Mouse (Mus musculus): ENCODE measurements around the gene Hoxc8. TPM values are rescaled to one million over a fixed set of nuclear protein-coding genes. Genes with fewer than 3 reads are reported as not detected.

The Hoxc8 gene
- total RNA-seq, 2 experiments from 2014 or later, result not detected

- ATAC-seq (ENCODE audit: poor library complexity, severe bottlenecking), result no peak
These were observed 42.5 kb downstream of the Hoxc8 start for GRCm38 (mm10) chr15:103032646-103033575.

GRCm38 (mm10) chr15:103034043-103034806, 43.8 kb downstream of the Hoxc8 start:
- ATAC-seq (ENCODE audit: poor library complexity, severe bottlenecking), result no peak

DNA sequence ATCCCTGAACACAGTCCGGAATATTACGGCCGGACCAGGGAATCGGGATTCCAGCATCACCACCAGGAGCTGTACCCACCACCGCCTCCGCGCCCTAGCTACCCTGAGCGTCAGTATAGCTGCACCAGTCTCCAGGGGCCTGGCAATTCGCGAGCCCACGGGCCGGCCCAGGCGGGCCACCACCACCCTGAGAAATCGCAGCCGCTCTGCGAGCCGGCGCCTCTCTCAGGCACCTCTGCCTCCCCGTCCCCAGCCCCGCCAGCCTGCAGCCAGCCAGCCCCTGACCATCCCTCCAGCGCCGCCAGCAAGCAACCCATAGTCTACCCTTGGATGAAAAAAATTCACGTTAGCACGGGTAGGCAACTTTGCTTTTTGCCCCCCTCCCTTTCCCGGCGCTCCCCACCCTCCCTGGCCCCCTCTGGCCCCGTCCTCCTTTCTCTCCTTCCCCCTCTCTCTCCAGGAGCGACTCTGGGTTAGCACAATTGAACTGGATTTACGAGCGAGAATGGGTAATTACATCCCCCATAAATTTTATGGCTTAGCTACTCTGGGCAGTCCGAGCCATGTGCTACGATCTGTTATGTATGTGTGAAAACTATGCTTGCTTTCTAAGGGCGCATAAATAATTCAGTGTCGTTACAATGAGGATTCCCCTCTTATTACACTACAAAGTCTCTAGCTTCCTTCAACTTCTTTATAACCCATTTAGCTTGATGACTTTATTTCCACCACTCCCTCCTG, 44.6 kb downstream of the Hoxc8 start:
- ATAC-seq (ENCODE audit: poor library complexity, severe bottlenecking), result no peak

GRCm38 (mm10) chr15:103035548-103035881, 45.1 kb downstream of the Hoxc8 start:
- ATAC-seq (ENCODE audit: poor library complexity, severe bottlenecking), result no peak

GRCm38 (mm10) chr15:103037579-103037978, 47.2 kb downstream of the Hoxc8 start:
- ATAC-seq (ENCODE audit: poor library complexity, severe bottlenecking), result no peak

GRCm38 (mm10) chr15:103038701-103039480, 48.5 kb downstream of the Hoxc8 start:
- ATAC-seq (ENCODE audit: poor library complexity, severe bottlenecking), result no peak

GRCm38 (mm10) chr15:103039609-103040008, 49.2 kb downstream of the Hoxc8 start:
- ATAC-seq (ENCODE audit: poor library complexity, severe bottlenecking), result no peak

GRCm38 (mm10) chr15:103040601-103041000, 50.2 kb downstream of the Hoxc8 start:
- no peak for ATAC-seq (ENCODE audit: poor library complexity, severe bottlenecking)

- no peak for ATAC-seq (ENCODE audit: poor library complexity, severe bottlenecking)
These were observed 51.2 kb downstream of the Hoxc8 start for GRCm38 (mm10) chr15:103041613-103042012.

GRCm38 (mm10) chr15:103042209-103042608, 51.8 kb downstream of the Hoxc8 start:
- ATAC-seq (ENCODE audit: poor library complexity, severe bottlenecking), result no peak

Other genes with a start within 250 kb of the Hoxc8 start
- not detected in 2 replicates for gene Hoxc13, start 69.5 kb upstream of the Hoxc8 start, total RNA-seq (2015)
- gene Hoxc13, start 69.5 kb upstream of the Hoxc8 start, total RNA-seq (2017), result not detected in 2 replicates
- not detected in 2 replicates for gene Hoxc12, start 53.9 kb upstream of the Hoxc8 start, total RNA-seq (2015)
- gene Hoxc12, start 53.9 kb upstream of the Hoxc8 start, total RNA-seq (2017), result not detected in 2 replicates
- not detected in 2 replicates for gene Hoxc11, start 36.2 kb upstream of the Hoxc8 start, total RNA-seq (2015)
- gene Hoxc11, start 36.2 kb upstream of the Hoxc8 start, total RNA-seq (2017), result not detected in 2 replicates
- gene Hoxc10, start 23.8 kb upstream of the Hoxc8 start, total RNA-seq (2015), result not detected in 2 replicates
- gene Hoxc10, start 23.8 kb upstream of the Hoxc8 start, total RNA-seq (2017), result not detected in 2 replicates
- not detected in 2 replicates for gene Hoxc5, start 23.2 kb upstream of the Hoxc8 start, total RNA-seq (2015)
- not detected in 2 replicates for gene Hoxc5, start 23.2 kb upstream of the Hoxc8 start, total RNA-seq (2017)
- not detected in 2 replicates for gene Hoxc9, start 14.2 kb upstream of the Hoxc8 start, total RNA-seq (2015)
- gene Hoxc9, start 14.2 kb upstream of the Hoxc8 start, total RNA-seq (2017), result not detected in 2 replicates
- not detected in 2 replicates for gene Hoxc6, start 7.7 kb downstream of the Hoxc8 start, total RNA-seq (2015)
- gene Hoxc6, start 7.7 kb downstream of the Hoxc8 start, total RNA-seq (2017), result not detected in 2 replicates
- gene Hoxc4, start 28.3 kb downstream of the Hoxc8 start, total RNA-seq (2015), result not detected in 2 replicates
- not detected in 2 replicates for gene Hoxc4, start 28.3 kb downstream of the Hoxc8 start, total RNA-seq (2017)
- gene Smug1, start 176.5 kb downstream of the Hoxc8 start, total RNA-seq (2015), result 2.8 and 3.9 TPM in 2 replicates
- gene Smug1, start 176.5 kb downstream of the Hoxc8 start, total RNA-seq (2017), result 3.3 and 3.8 TPM in 2 replicates
- 56.0 and 60.5 TPM in 2 replicates for gene Cbx5, start 249.2 kb downstream of the Hoxc8 start, total RNA-seq (2015)
- 113 and 133 TPM in 2 replicates for gene Cbx5, start 249.2 kb downstream of the Hoxc8 start, total RNA-seq (2017)
- gene Hnrnpa1, start 249.8 kb downstream of the Hoxc8 start, total RNA-seq (2015), result 320 and 365 TPM in 2 replicates
- gene Hnrnpa1, start 249.8 kb downstream of the Hoxc8 start, total RNA-seq (2017), result 765 and 767 TPM in 2 replicates

All from megakaryocyte, adult 5-6 weeks (primary cell).